In genomic region chr6:86577504-86577903, GRCm38 (mm10) we compare ENCODE assay signal across 24 mouse cellular contexts. TPM values are rescaled to one million over a fixed set of nuclear protein-coding genes. Genes with fewer than 3 reads are reported as not detected.
"Had no signal": no experiment of that assay in that cellular context is flagged by ENCODE, and none has a peak within 500 bp of the region (broad histone marks: within the 10 kb centered on the region; RNA-seq: fewer than 3 reads in every experiment).

No protein-coding gene starts in this region.

- H3K27ac ChIP-seq: heart, adult 2 months; heart, embryonic 13.5 days; heart, embryonic 15.5 days; hindbrain, embryonic 13.5 days; hindbrain, embryonic 15.5 days; kidney, embryonic 15.5 days; kidney, postnatal 0 days; limb, embryonic 12.5 days had no signal

- H3K4me1 ChIP-seq: hindbrain, embryonic 13.5 days; hindbrain, embryonic 15.5 days had no signal

- H3K4me2 ChIP-seq: heart, embryonic 11.5 days; heart, embryonic 13.5 days; heart, embryonic 15.5 days; hindbrain, embryonic 13.5 days; hindbrain, embryonic 15.5 days; kidney, embryonic 15.5 days; limb, embryonic 12.5 days had no signal

- H3K9ac ChIP-seq: forebrain, postnatal 0 days; heart, embryonic 13.5 days; heart, embryonic 15.5 days; hindbrain, embryonic 13.5 days; hindbrain, embryonic 15.5 days; kidney, embryonic 15.5 days; limb, embryonic 12.5 days had no signal

- ATAC-seq: forebrain, postnatal 0 days; hindbrain, postnatal 0 days; intestine, embryonic 16.5 days had no signal

- H3K4me3 ChIP-seq: heart, adult 2 months; heart, embryonic 13.5 days; heart, embryonic 15.5 days; hindbrain, embryonic 13.5 days; hindbrain, embryonic 15.5 days; kidney, embryonic 15.5 days; limb, embryonic 12.5 days had no signal

- H3K9me3 ChIP-seq: heart, embryonic 13.5 days; heart, embryonic 15.5 days; hindbrain, embryonic 13.5 days; hindbrain, embryonic 15.5 days; kidney, embryonic 15.5 days; limb, embryonic 12.5 days had no signal

- H3K27me3 ChIP-seq: heart, embryonic 13.5 days; heart, embryonic 15.5 days; hindbrain, embryonic 13.5 days; hindbrain, embryonic 15.5 days; kidney, embryonic 15.5 days; limb, embryonic 12.5 days had no signal

- H3K36me3 ChIP-seq: heart, embryonic 13.5 days; heart, embryonic 15.5 days; hindbrain, embryonic 13.5 days; hindbrain, embryonic 15.5 days; kidney, embryonic 15.5 days; limb, embryonic 12.5 days had no signal

- DNase-seq: forebrain, postnatal 0 days; gastrocnemius, postnatal 14 days; gastrocnemius, postnatal 36 days; heart, adult 2 months; heart, postnatal 14 days; heart, postnatal 36 days; kidney, adult 11 months; kidney, adult 2 months; kidney, adult 9 months; kidney, postnatal 14 days; kidney, postnatal 36 days; layer of hippocampus, adult 9-11 months; layer of hippocampus, postnatal 36 days; left cerebral cortex, postnatal 4 days had no signal

RNA-seq across cellular contexts. Expression of gene Asprv1, which starts 50.5 kb away (rescaled TPM):
- polyA plus RNA-seq: heart, embryonic 11.5 days had no signal
